Mouse (Mus musculus): ENCODE measurements around the gene Tec. TPM values are rescaled to one million over a fixed set of nuclear protein-coding genes. Genes with fewer than 3 reads are reported as not detected.

Gene Tec
- total RNA-seq (2021), result 1 to 10 TPM; 1.2 to 1.4 TPM
- long read RNA-seq, experiment 1, partial matches to known transcripts, result 1 of 5 reads
- long read RNA-seq, experiment 1, other reads (novel, unspliced or antisense), result 3 of 5 reads
- long read RNA-seq, experiment 2, partial matches to known transcripts, result 0 of 2 reads
- long read RNA-seq, experiment 2, other reads (novel, unspliced or antisense), result 2 of 2 reads

DNA sequence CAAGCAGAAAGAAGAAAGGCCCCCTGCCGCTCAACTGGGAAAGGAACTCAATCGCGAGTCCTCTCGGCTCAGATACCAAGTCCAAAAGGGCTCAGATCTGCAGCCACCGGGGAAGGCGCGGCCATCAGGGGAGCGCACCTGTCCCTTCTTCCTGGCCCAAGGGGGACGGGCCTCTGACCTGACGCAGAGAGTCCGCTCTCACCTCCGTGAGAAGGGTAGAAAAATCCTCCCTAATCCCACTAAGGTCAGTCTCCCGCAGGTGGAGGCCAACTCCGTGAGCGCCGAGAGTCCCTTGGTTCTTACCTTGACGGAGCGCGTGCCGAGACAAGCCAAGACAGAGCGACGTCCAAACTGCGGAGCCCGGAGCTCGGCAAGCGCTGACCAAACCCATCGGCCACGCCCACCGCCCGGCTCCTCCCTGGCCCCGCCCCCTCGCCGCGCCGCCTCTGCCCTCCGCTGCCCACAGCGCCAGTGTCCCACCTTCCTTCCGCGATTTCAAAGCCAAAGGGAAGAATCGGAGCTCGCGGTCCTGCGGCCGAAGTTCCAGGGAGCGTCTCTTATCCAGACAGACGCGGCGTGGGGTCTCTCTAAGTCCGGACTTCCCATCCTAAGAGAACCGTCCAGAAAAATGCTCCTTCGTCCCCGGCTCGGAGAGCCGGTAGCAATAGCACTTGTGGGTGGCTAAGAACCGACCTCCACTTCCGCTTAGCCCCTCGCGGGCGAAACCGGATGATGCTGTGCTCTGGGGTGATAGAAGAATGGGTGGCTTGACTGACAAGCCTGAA, at the start of gene Tec:
TSS of gene Tec (minus strand) at position 393 of the 785 bp plus-strand sequence.
- intact Hi-C loops (cut with DNase I), result loop anchor here (5.0 kb wide), 1 partner anchor 71 kb away; no protein-coding TSS in a partner anchor
- peak within 1 kb of the TSS; percentile 77 for H3K27ac ChIP-seq
- H3K4me3 ChIP-seq, result peak within 1 kb of the TSS; percentile 80
- no peak for TF ChIP-seq CTCF (IDR thresholded peaks at IDR 0.05)
- peak; percentile 95 for DNase-seq

- intact Hi-C loops (cut with DNase I), result no loop called here
- Histone ChIP-seq H3K27ac (peak overlapping the region; percentile 96), H3K4me3 (peak overlapping the region; percentile 77)
- no peak for DNase-seq
- no peak for TF ChIP-seq CTCF (IDR thresholded peaks at IDR 0.05)
Measured at GRCm38 (mm10) chr5:72916851-72917250, 48.6 kb upstream of the Tec start.

- Histone ChIP-seq H3K4me3 (peak overlapping the region; percentile 77), H3K27ac (peak overlapping the region; percentile 96)
- intact Hi-C loops (cut with DNase I), result no loop called here
- DNase-seq, result no peak
- TF ChIP-seq CTCF (IDR thresholded peaks at IDR 0.05), result no peak
Measured at GRCm38 (mm10) chr5:72916048-72916447, 47.8 kb upstream of the Tec start.

DNA sequence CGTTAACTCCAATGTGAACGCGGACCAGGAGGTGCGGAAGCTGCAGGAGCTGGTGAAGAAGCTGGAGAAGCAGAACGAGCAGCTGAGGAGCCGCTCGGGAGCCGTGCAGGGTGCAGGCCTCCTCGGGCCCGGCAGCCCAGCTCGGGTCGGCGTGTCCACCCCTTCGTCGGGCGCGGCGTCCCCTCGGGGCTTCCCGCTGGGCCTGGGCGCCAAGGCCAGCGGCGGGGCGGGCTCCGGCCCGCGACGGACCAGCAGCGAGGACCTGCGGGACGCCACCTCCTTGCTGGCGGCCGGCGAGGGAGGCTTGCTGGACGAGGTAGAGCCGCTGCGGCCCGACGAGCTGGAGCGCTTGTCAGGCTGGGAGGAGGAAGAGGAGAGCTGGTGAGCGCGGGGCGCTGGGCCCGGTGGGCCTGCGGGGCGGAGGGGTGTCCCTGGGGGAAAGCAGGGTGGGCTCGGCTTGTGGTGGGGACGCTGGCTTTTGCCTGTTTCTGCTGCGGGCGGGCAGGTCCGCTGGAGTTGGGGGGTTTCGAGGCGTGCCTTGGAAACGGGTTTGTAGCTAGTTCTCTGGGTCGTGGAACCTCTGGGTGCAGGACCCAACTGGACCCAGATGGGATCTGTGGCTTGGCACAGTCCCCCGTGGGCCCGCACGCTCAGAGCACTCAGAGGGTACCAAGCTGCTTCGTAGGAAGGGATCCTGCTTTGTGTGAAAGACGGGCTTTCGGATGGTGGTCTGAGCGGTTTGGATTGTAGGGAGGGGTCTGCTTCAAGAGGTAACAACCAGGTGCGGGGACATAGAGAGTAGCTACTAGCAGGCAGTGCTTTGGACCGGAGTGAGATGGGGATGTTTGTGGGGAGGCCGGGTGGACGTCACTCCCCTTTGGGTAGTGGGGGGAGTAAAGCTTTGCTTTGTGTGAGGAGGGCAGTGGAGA, 46.6 kb upstream of the Tec start:
- TF ChIP-seq CTCF (IDR thresholded peaks at IDR 0.05), result no peak
- intact Hi-C loops (cut with DNase I), result no loop called here
- H3K4me3 ChIP-seq, result peak overlapping the region; percentile 77
- H3K27ac ChIP-seq, result peak overlapping the region; percentile 96
- DNase-seq, result peak; percentile 79

DNA sequence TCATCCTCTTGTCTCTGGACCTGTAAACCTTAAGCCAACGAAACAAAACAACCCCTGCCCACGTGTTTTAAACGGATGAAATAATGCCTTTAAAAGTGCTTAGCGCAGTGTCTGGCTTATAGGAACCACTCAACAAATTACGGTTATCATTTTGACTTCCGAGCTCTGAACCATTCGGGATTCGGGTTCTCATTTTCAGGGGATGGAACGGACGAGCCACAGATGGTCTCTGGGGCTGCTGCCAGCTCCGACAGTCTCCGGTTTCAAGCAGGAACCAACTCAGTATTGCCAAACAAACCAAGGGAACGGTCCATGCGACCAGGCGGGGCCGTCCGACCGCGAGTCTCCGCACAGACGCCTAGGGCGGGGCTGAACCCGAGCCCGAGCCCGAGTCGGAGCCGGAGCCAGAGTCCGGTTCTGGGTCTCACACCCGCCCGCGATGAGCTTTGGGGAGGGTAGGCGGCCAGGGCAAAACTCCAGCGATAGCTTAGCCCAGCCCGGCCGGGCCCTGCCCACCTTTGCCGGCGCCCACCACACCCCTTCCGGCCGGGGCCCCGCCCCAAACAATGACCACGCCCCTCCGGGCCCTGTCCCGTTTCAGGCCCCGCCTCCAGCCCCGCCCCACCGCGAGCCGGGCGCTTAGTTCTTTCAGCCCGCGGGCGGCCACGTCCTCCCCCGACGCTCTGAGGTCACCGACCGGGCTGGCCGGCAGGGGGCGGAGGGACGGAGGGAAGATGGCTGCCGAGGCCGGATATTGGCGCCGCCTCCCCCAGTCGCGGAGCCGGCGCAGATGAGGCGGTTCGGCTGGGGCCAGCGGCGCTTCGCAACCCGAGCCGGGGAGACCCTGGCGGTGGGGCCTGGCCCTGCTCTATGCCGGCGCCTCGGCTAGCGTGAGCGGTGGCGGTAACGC, 45.6 kb upstream of the Tec start, which contains the start of gene Slain2:
TSS of gene Slain2 (plus strand) at position 657 of the 910 bp plus-strand sequence.
- H3K4me3 ChIP-seq, result peak within 1 kb of the TSS; percentile 77
- peak; percentile 80 for TF ChIP-seq CTCF (IDR thresholded peaks at IDR 0.05)
- intact Hi-C loops (cut with DNase I), result no loop called here
- H3K27ac ChIP-seq, result peak within 1 kb of the TSS; percentile 96
- peak; percentile 100 for DNase-seq

DNA sequence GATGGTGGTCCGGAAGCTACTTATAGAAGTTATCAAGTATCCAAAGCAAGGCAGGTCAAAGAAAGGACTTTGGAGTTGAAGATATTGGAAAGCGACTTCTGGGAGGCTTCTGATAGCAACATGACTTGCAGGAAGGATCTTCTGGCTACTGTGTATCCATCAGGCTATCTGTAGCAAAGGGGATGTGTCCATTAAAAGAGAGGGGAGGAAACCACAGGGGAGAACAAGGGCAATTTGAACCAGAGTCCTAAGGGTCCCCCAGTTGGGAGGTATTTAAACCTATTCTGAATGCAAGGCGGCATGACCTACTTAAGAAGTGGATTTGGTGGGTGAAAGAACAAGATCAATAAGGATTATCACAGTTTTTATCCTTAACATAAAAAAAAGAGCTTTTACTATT, 43.0 kb upstream of the Tec start:
- DNase-seq, result no peak
- intact Hi-C loops (cut with DNase I), result no loop called here
- no peak for TF ChIP-seq CTCF (IDR thresholded peaks at IDR 0.05)
- no peak overlapping the region for H3K4me3 ChIP-seq
- H3K27ac ChIP-seq, result peak overlapping the region; percentile 65; the same call in 1 of the 2 replicates

GRCm38 (mm10) chr5:72910373-72910772, 42.1 kb upstream of the Tec start:
- intact Hi-C loops (cut with DNase I), result no loop called here
- DNase-seq, result no peak
- TF ChIP-seq CTCF (IDR thresholded peaks at IDR 0.05), result no peak
- Histone ChIP-seq H3K4me3 (no peak overlapping the region), H3K27ac (peak overlapping the region; percentile 65)

GRCm38 (mm10) chr5:72909363-72909762, 41.1 kb upstream of the Tec start:
- no peak for DNase-seq
- TF ChIP-seq CTCF (IDR thresholded peaks at IDR 0.05), result no peak
- Histone ChIP-seq H3K4me3 (no peak overlapping the region), H3K27ac (no peak overlapping the region)
- intact Hi-C loops (cut with DNase I), result no loop called here

- intact Hi-C loops (cut with DNase I), result no loop called here
- TF ChIP-seq CTCF (IDR thresholded peaks at IDR 0.05), result no peak
- DNase-seq, result no peak
- H3K27ac ChIP-seq, result no peak overlapping the region
- no peak overlapping the region for H3K4me3 ChIP-seq
Measured at GRCm38 (mm10) chr5:72908324-72908936, 40.1 kb upstream of the Tec start.

DNA sequence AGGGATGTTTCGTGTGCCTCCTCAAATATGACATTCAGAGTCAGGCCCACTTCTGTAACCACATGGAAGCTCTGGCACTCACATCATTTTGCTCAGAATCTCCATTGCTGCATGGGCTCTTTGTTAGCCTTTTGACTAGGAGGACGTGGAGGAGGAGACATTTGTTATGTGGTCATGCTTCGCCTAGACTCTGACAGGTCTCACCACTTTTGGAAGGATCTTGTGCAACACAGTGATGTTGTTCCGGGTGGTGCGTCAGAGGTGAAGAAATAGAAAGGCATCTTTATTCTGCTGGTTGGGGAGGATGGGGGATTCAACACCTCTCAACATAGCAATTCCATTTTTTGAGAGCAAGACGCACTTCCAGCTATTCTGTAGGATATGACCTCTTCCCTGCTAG, 39.1 kb upstream of the Tec start:
- no peak for DNase-seq
- Histone ChIP-seq H3K27ac (no peak overlapping the region), H3K4me3 (no peak overlapping the region)
- intact Hi-C loops (cut with DNase I), result no loop called here
- no peak for TF ChIP-seq CTCF (IDR thresholded peaks at IDR 0.05)

Data from gastrocnemius, adult 2 months (tissue).